Mouse (Mus musculus): Measurements from ENCODE around the gene Plce1.

The Plce1 gene

DNA sequence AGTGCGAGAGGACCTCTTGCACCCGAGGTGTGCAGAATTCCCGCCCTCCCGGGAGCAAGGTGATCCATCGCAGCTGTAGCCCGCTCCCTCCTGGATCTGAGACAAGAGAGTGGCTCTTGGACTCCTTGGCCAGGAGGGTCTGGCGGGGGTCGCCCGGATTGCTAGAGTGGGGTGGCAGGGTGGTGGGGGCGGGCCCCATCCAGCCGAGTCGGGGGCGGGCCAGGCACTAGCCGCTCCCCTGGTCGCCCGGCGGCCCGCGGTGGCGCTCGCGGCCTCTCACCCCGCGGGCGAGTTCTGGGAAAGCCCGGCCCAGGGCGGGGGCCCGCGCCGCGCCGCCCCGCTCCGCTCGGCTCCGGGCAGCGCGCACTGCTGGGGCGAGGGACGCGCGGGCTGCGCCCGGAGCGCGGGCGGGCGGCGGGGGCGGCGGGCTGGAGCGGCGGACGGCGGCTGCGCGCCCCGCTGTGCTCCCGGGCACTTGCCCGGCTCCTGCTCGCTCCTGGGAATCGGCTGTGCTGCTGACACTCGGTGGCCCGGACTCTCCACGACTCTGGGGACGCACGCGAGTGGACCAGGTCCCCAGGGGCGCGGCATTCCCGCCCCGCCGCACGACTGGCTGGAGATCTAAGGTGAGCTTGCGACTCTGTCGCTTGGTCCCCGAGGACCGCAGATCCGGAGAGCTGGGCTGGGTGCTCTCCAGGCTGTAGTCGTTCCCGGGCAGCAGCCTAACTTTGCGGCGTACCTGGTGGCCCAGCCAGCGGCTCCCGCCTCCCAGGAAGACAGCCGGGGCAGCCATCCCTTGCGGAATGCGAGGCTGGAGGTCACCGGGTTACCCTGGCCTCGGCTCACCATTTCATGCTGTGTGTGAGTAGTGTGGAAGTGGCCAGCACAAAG is at the start of gene Plce1:
Plce1 (plus strand) TSS at position 379 of the 891 bp plus-strand sequence.
- DNase-seq: peak; percentile 96

DNA sequence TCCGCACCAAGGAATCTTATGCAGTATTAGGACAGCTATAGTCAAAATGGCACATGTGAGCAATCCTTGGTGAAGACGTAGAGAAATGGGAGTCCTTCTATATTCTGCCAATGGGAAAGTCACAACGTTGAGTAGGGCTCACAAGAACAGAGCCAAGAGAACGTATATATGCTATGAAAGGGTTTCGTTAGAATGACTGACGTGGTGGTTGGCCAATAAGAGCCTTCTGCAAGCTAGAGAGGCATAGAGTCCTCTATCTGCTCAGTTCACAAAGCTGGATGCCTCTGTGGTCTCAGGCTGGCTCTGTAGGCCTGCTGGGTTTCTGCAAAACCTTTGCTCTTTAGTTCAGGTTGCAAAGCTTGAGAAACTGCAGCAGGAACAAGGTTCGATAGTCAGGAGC is 49.6 kb upstream of the Plce1 start:
- peak; percentile 41 for DNase-seq

DNA sequence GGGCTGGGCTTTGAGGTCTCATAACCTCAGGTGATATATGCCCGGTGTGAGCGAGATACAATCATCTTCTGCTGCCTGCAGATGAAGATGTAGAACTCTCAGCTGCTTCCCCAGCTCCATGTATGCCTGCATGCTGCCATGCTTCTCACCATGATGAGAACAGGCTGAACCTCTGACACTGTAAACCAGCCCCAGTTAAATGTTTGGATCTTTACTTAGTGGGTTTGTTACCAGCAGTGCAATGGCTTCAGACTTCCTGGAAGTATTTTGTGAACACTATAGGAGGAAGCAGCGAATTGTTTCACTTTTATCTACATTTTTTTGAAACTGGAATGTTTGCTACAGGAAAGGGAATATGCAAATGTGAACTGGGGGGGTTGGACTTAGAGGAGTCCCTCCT is 48.9 kb upstream of the Plce1 start:
- peak; percentile 41 for DNase-seq

DNA sequence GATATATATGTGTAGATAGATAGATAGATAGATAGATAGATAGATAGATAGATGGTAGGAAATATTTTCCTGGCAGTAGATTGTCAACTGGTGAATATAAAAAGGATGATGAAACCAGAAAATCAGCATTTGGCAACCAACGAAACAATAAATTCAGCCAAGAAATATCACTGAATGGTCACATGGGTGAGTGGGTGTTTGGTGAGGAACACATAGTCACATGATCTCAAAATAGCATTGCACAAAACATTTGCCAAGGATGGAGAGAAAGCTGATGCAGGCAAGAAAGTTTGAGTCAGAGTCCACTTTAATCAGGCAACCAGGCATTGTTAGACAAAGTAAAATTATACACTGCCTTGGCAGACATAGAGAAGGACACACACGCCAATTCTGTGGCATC is 47.5 kb upstream of the Plce1 start:
- no peak for DNase-seq

DNA sequence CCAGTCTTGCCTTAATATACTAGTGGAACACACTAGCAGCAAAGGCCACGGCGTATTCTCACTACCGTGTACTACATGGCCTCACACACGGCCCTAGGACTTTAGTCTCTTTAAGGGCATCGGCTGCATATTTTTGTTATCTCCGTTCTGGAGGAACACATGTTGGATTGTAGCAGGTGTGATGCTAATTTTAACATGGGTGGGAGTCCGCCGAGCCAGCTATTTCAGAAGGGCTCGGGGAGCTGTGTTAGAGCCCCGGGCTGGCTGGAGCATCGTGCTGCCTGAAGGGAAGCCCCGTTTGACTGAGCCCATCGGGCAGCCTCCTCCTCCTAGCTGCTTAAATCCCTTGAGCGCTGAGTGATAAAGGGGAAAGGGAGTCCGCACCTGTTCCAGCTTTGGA is 45.7 kb upstream of the Plce1 start:
- DNase-seq: no peak

DNA sequence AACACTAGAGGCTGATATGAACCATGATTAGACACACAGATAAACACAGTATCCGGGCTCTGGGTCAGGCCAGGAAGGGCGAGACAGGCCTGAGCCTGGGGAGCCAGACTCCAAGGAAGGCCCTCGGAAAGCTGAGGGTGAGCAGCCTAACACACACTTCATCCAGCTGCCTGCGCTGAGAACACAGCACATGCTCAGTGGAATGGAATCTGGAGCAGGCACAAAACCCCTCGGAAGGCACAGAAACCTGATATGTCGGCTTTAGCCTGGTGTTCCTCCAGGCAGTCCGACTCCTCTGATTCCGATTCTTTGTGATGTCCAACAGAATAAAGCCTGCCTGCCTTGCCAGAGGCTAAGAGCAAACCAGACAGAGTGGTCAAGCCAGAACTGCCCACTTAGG is 39.0 kb upstream of the Plce1 start:
- no peak for DNase-seq

DNA sequence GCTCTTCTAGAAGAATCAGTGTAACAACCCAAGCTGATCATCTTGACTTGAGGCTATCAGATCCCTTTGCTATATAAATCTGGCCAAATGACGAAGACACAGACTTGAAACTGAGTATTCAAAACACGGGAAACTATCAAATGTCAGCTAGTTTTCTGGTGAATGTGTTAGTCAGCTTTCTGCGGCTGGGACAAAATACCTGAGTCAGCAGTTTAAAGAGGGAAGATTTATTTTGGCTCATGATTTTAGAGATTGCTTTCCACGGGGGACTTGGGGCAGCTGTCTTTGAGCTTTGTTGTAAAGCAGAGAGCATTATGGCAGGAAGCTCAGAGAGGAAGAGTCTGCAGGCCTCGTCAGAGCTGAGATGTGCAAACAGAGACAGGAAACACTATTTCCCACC is 35.2 kb upstream of the Plce1 start:
- DNase-seq: peak; percentile 11

DNA sequence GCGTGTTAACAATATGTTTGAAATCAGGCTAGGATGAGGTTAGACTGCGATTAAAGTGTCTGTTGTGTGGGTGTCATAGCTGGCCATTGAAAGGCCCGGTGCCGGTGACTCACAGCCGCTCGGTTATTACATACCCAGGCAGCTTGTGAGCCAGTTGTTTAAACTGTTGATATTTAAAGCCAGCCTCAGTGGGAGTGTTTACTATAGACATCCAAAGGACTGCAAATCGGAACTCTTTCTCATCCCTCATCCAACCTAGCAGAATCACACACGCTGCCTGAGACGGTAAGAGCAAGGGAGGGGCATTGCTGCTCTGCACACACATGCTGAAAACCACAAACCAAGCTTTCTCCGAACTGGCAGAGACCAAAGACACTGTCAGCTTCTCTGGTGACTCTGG is 25.7 kb upstream of the Plce1 start:
- DNase-seq: peak; percentile 61

DNA sequence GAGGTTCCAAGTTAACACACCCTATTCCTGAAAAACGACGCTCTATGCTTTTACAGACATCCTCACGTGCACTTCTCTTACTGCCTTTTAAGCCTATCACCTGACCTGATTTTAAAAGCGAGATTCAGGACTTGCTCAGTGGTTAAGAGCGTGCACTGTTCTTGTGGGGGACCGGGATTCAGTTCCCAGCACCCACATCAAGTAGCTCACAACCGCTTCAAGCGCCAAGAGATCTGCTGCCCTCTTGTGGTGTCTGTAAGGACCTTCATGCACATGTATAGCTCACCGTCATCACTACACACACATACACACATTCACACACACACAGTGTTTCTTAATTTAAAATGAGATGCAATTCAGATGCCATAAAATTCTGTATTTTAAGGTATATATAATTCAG is 21.9 kb upstream of the Plce1 start:
- peak; percentile 54 for DNase-seq

DNA sequence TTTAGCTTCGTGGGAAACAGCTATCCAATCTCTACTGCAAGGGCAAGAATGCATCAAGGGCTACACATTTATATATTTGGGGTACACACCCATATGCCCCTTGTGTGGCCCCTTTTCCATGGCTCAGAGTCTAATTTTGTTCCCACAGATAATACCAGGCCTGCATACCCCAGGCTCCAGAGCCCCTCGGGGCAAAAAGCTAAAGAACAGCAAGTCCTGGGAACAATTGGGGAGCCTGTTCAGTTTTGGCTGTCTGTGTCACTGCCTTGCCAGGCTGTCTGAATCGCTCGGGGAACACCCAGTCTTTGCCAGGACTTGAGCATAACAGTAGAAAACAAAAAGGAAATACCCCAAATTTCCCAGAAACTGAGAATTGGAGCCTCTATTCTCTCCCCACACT is 20.2 kb upstream of the Plce1 start:
- DNase-seq: peak; percentile 88

DNA sequence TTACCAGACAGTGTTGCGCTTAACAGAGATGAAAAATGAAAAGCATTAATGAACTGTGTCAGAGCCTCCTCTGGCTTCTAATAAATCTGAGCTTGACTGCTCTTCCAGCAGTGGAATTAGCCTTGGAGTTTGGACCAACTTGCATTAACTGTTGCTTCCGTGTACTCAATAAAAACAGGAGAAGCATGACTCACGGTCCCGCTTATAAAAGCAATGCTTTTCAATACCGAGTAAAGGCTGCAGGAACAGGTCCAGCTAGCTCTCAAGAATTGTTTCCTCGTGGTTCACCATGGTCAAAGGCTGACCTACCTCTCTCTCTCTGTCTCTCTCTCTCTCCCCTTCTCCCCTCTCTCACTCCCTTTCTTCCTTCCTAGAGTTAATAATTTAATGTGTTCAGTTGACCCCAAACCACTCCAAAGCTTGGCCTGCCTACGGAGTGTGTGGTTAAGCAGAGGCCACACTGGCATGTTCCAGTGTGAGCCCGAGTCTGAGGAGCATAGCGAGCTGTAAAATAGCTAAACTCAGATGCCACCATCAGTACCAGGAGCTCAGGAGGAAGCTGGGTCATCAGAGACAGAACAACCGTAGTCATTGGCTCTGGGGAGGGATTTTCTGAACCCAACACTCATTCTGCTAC is 10.5 kb upstream of the Plce1 start:
- no peak for DNase-seq

DNA sequence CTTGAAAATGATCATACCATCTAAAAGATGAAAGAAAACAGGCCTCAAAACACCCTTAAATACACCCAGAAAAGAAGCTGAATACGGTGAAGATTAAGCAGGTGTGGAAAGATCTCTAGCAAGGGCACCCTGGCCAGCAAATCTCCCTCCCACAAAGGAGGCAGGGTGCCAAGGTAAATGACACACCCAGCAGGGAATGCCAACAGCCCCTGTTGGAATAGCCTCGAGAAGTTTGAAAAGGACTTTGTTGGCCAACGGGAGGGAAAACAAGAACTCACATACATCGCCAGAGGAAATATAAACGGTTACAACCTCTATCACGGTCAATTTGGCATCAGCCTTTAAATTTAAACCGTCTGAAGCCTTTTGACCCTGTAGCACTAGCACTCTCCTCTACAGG is 5.5 kb upstream of the Plce1 start:
- DNase-seq: peak; percentile 72

DNA sequence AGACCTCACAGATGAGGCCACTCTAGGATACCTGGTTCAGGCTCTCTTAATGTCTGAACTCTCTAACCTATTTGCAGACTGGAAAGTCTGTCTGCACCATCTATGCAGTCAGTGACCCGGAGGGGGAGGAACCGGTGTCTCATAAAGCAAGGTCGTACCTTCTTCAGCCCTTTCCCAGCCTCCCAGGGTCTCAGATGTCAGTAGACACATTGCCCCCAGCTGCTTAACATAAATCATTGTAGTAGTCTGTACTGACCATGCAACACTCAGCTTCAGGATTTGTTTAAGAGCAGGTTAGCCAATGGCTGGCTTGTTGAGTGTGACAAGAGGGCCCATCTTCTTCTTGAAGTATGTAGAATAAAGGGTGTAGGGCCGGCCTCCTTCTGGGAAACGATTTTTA is 2.6 kb upstream of the Plce1 start:
- DNase-seq: peak; percentile 49

DNA sequence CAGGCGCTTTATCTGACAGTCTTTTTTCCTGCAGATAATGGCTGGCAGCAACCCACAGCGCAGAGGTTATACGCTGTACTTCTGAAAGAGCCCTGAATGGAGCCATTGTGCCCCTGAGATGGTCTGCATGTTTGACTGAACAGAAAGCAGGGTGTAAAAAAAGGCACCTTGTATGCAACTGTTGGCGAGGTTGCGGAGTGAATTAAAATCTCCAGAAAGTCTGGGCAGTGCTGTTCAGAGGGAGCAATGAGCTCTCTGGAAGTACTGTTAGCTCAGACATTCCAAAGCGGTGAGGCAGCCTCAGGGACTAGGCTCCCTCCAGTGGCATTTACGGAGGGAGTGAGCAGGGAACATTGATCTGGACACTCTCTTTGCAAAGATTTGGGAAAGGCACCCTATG is 2.0 kb upstream of the Plce1 start:
- peak; percentile 97 for DNase-seq

DNA sequence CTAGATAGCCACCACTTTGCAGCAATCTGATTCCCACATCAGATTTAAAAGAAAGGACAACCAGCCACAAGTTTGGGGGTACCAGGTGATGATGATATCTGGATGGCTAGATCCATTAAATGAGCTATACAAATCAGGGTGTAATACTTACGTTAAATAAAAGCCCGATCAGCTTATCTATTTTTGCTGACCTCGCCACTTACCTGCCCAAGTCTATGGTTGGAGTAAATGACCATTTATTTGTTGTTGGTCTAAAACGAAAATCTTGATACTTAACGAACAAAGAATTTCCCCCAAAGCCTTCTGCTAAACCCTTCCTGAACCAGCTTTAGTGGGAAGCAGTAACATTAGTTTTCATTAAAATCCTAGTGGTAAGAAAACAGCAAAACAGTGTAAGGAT is 1.4 kb upstream of the Plce1 start:
- DNase-seq: no peak

DNA sequence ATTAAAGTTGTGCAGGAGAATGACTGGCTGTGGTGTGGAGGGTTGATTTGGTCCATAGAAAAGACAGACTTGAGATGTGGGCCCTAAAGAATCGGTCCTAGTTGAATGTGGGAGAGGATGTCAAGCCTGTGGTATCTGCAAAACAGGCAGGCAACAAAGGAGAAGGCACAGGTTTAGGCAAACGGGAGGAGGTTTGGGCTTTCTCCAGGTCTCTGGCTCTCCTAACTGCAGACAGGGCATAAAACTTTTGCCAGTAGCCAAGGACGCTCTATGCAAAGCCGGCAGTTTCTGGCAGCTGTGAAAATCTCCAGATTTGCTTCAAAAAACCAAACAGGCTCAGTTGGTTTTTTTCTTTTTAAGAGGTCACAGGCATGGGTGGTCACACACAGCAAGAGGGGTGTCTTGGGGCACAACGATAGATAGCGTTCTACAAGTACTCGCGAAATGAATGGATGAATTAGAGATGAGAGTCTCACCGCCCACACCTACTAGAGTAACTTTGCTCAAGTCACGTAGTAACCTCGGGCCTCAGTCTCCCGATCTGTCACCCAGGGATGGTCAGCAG is 671 bp upstream of the Plce1 start:
- no peak for DNase-seq

DNA sequence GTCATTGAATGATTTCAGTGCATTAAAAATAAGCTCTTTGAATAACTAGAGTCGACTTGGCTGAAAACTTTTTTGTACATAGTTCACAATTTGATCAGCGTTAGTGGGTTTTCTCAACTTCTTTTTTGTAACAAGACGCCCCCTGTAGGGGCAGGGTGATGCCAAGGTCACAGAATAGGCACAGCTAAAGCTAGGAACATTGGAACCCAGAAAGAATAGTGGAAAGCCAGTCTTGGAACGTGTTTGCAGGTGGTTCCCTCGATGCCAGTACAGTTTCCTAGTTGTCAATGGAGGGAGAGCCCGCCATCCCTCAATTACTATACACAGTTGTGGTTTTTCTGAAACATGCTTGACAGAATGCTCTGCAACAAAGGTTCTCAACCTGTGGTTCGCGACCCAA is 997 bp downstream of the Plce1 start:
- DNase-seq: peak; percentile 80

DNA sequence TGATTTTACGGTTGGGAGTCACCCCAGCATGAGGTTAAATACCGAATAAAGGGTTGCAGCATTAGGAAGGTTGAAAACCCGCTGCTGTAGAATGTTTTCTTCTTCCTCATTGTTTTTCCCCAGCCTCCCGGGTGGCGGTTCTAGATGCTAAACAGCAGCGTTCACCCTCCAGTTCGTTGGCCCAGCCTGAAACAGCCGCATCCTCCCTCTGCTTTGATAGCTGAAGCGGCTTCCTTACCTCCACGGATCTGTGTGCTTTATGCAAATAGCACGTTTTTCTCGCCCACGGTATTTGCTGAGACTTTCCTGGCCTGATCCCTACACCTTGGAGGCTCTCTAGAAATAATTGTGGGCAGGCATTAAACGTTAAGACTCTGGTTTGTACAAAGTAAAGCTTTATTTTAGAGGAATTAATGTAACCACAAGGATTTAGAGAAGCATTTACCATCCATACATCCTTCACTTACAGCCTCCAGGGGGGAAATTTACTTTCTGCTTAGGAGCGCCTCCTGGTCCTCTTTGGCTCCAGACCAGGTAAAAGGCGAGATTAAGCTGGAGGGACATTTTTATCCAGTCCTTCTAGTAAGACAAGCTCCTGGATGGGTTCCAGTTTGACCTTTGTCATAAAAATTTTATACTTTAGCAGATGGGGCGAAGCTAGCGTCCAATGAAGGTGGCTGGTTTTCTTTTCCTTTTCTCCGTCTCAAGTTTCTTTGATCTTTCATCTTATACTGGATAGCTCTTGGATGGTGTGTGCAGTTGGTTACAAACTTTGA is 1.7 kb downstream of the Plce1 start:
- DNase-seq: peak; percentile 68

DNA sequence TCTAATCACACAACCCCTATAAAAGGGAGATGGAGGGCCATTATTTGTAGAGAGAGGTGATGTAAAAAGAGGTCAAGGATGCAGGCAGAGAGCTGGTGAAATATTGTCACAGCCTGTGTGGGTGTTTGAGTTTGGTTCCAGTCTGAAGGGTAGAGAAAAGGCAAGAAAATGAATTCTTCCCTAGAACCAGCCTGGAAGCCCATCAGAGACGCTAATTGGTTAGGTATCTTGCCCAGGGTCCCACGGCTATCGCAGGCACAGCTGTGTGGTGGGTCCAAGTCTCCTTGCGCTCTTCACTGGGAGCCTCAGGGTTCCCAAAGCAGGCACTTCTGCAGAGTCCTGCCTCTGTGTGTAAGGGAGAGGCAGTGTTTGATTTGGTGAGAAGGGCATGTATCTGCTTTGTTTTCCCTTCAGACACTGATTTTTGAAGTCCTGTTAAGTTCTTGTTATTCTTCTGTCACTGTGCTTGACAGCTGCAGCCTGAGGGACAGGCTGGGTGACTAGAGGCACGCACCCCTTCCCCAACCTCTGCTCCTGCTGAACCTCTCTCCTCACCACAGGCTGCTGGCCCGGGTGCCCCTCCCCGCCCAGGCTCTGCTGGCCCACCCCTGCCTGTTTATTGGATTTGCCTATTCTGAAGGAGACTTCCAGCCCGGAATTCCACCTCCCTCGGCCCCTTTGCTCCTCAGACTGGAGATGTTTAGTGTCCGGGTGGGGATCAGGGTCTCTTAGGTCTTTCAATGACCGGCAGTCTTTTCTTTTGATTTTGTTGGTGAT is 5.1 kb downstream of the Plce1 start:
- peak; percentile 74 for DNase-seq

DNA sequence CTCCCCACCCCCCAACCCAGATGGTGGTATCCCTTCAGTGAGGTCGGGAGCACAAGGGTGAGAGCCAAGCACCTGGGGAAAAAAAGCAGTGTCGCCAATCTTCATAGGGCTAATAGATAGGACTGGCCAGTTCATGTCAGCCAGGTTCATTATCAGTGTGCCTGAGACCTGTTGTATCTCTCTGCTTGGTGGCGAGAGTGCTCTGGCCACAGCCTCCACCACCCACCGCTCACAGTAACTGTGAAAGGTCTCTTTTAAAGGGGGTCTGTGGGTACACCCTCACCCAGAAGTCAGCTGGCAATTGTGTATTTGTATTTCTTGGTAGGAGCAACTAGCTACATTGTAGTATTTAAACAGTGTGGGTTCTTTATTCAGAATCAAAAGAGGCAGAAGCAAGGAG is 6.6 kb downstream of the Plce1 start:
- peak; percentile 57 for DNase-seq

DNA sequence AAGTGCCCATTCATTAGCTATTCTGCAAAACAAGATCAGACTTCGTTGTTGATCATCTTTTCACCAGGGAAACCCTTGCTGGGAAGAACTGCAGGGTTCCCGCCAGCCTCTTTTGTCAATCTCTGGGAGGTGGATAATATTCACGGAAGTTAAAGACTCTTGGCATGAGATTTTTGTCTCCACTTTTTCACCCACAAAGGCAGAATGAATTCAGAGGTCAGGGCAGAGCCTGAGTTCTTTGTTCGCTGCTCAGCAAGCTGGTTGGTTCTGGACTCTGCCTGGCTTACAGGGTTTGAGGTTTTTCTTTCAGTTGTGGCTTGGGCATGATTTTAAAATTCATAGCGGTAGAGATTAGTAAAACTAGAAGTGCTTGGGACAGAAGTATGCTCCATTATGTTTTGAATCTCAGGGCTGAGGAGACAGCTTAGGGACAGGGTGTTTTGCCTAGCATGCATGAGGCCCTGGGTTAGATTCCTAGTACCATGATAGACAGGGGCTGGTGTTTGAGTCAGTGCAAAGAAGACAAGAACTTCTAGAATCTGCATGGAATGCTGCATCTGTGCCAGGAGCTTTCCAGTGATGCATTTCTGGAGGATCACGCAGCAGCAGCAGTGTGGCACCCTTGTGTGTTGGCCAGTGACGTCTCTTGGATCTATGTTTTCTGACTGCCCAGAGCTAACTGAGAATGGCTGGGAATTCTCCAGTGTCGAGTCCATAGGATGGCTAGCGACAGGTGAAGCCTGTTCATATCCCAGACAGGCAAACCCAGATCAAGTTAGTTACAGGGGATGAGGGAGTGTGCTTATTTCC is 7.4 kb downstream of the Plce1 start:
- DNase-seq: peak; percentile 86

DNA sequence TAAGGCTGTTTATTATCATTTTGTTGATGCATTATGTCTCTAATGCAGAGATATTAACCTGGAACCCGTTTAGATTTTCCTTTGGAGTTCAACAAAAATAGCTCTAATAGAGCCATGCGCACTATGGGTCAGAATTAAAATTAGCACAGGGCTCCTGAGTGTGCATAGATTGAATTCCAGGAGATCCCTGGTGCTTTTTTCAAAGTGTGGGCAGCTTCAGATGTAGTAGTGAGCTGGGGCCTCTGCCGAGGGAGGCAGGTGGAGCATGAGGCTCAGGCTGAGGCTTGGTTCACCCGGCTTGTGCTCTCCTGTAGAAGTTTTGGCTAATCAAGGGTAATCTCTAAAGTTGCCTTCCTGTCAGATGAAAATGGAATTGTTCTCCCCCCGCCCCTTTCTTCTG is 17.3 kb downstream of the Plce1 start:
- peak; percentile 86 for DNase-seq

All from heart, adult 11 months (tissue).